Mouse (Mus musculus) lung, embryonic 15.5 days (tissue): ENCODE results near the gene Tmem132c. TPM values are rescaled to one million over a fixed set of nuclear protein-coding genes. Genes with fewer than 3 reads are reported as not detected.

Experiments used
- ATAC-seq: fragments of 200-750 bp; cut with Nextera tagmentation; 2 replicates; pipeline ENCODE4 v1.8.0; 2017; ENCODE audit warnings: moderate number of reproducible peaks, borderline replicate concordance; ENCODE audit not compliant: low FRiP score, low TSS enrichment; ENCODE audit errors: extremely low read depth
- H3K27ac ChIP-seq: fragments of 300-500 bp; sonication (generic); 2 replicates; pipeline ENCODE4 v1.5.1; 2015; ENCODE audit warnings: moderate library complexity, mild to moderate bottlenecking, inconsistent platforms
- H3K27me3 ChIP-seq: fragments of 300-500 bp; sonication (generic); 2 replicates; pipeline ENCODE4 v1.6.1; 2015; ENCODE audit warnings: inconsistent platforms
- H3K36me3 ChIP-seq: fragments of 300-500 bp; sonication (generic); 2 replicates; pipeline ENCODE4 v1.6.1; 2015; ENCODE audit warnings: inconsistent platforms
- H3K4me1 ChIP-seq: fragments of 300-500 bp; sonication (generic); 2 replicates; pipeline ENCODE4 v1.6.1; 2015; ENCODE audit warnings: inconsistent platforms
- H3K4me2 ChIP-seq: fragments of 300-500 bp; sonication (generic); 2 replicates; pipeline ENCODE4 v1.6.1; 2015; ENCODE audit warnings: inconsistent platforms, mild to moderate bottlenecking, moderate library complexity
- H3K4me3 ChIP-seq: fragments of 300-500 bp; sonication (generic); 2 replicates; pipeline ENCODE4 v1.5.1; 2015; ENCODE audit warnings: mild to moderate bottlenecking, inconsistent platforms
- H3K9ac ChIP-seq: fragments of 300-500 bp; sonication (generic); 2 replicates; pipeline ENCODE4 v1.6.1; 2015; ENCODE audit warnings: inconsistent platforms
- H3K9me3 ChIP-seq: fragments of 300-500 bp; sonication (generic); 2 replicates; pipeline ENCODE4 v1.6.1; 2016; ENCODE audit warnings: inconsistent platforms
- whole genome bisulfite sequencing: fragments of 180-500 bp; shearing (Covaris S2); methylation state at CpG from one replicate; pipeline ENCODE4 v1.1.7; 2015; 5-methylcytosine and 5-hydroxymethylcytosine counted together
- polyA plus RNA-seq: library from polyadenylated mRNA; unstranded; fragments of >200 nt; fragmentation: Nextera tagmentation; extraction: Ambion mirVana; gene quantifications from 2 replicates; pipeline ENCODE4 v1.2.1, GENCODE M21; 2015

Tmem132c gene
- polyA plus RNA-seq, 1 experiment from 2014 or later = 18.3 TPM

GRCm38 (mm10) chr5:127511653-127512052 lies 270.0 kb downstream of the Tmem132c start:
- Histone ChIP-seq H3K9me3 (no peaks in the 10 kb centered on the region), H3K4me2 (no peak overlapping the region), H3K27ac (no peak overlapping the region), H3K4me1 (peaks cover 6% of the 10 kb centered on the region; the same call in 1 of the 2 replicates), H3K36me3 (no peaks in the 10 kb centered on the region), H3K4me3 (no peak overlapping the region), H3K27me3 (no peaks in the 10 kb centered on the region), H3K9ac (no peak overlapping the region)
- no peak for ATAC-seq
- WGBS = 76% methylated on average over 6 of the region's 6 CpGs

GRCm38 (mm10) chr5:127515960-127516359 lies 274.4 kb downstream of the Tmem132c start:
- H3K9ac ChIP-seq = no peak overlapping the region
- H3K4me3 ChIP-seq = no peak overlapping the region
- H3K27me3 ChIP-seq = no peaks in the 10 kb centered on the region
- no peak for ATAC-seq
- peaks cover 6% of the 10 kb centered on the region; the same call in 1 of the 2 replicates for H3K4me1 ChIP-seq
- H3K36me3 ChIP-seq = no peaks in the 10 kb centered on the region
- no peak overlapping the region for H3K4me2 ChIP-seq
- 61% methylated on average over 9 of the region's 9 CpGs for WGBS
- no peak overlapping the region for H3K27ac ChIP-seq
- no peaks in the 10 kb centered on the region for H3K9me3 ChIP-seq

GRCm38 (mm10) chr5:127522744-127523476 lies 281.3 kb downstream of the Tmem132c start:
- 64% methylated on average over 9 of the region's 9 CpGs for WGBS
- H3K27me3 ChIP-seq = no peaks in the 10 kb centered on the region

GRCm38 (mm10) chr5:127527344-127527974 lies 285.9 kb downstream of the Tmem132c start:
- peak; percentile 81; the same call in 1 of the 2 replicates for ATAC-seq
- no peaks in the 10 kb centered on the region for H3K36me3 ChIP-seq
- WGBS = 55% methylated on average over 10 of the region's 10 CpGs
- no peaks in the 10 kb centered on the region for H3K4me1 ChIP-seq
- H3K4me2 ChIP-seq = no peak overlapping the region
- no peaks in the 10 kb centered on the region for H3K9me3 ChIP-seq
- no peaks in the 10 kb centered on the region for H3K27me3 ChIP-seq
- no peak overlapping the region for H3K4me3 ChIP-seq
- H3K9ac ChIP-seq = no peak overlapping the region
- no peak overlapping the region for H3K27ac ChIP-seq

More at GRCm38 (mm10) chr5:127522744-127523476, 281.3 kb downstream of the Tmem132c start:
- Histone ChIP-seq H3K4me2 (no peak overlapping the region), H3K9me3 (no peaks in the 10 kb centered on the region), H3K4me1 (no peaks in the 10 kb centered on the region), H3K9ac (no peak overlapping the region), H3K4me3 (no peak overlapping the region), H3K36me3 (no peaks in the 10 kb centered on the region), H3K27ac (no peak overlapping the region)
- 0 out of 2 replicates have a peak, but pooled peaks have one; percentile 20 for ATAC-seq

GRCm38 (mm10) chr5:127537508-127537907 lies 295.9 kb downstream of the Tmem132c start:
- no peak overlapping the region for H3K27ac ChIP-seq
- no peaks in the 10 kb centered on the region for H3K9me3 ChIP-seq
- H3K4me1 ChIP-seq = no peaks in the 10 kb centered on the region
- WGBS = 77% methylated on average over 2 of the region's 2 CpGs
- H3K27me3 ChIP-seq = no peaks in the 10 kb centered on the region
- ATAC-seq = no peak
- H3K4me3 ChIP-seq = no peak overlapping the region
- no peak overlapping the region for H3K9ac ChIP-seq
- no peak overlapping the region for H3K4me2 ChIP-seq
- H3K36me3 ChIP-seq = no peaks in the 10 kb centered on the region

- H3K4me1 ChIP-seq = no peaks in the 10 kb centered on the region
- 69% methylated on average over 5 of the region's 5 CpGs for WGBS
- no peaks in the 10 kb centered on the region for H3K9me3 ChIP-seq
- no peak overlapping the region for H3K27ac ChIP-seq
- H3K4me2 ChIP-seq = no peak overlapping the region
- no peaks in the 10 kb centered on the region for H3K27me3 ChIP-seq
- ATAC-seq = no peak
- no peak overlapping the region for H3K9ac ChIP-seq
- H3K36me3 ChIP-seq = no peaks in the 10 kb centered on the region
- H3K4me3 ChIP-seq = no peak overlapping the region
Measured at GRCm38 (mm10) chr5:127546585-127546991, 305.0 kb downstream of the Tmem132c start.

GRCm38 (mm10) chr5:127548136-127548535 lies 306.5 kb downstream of the Tmem132c start:
- Histone ChIP-seq H3K36me3 (no peaks in the 10 kb centered on the region), H3K27me3 (no peaks in the 10 kb centered on the region), H3K9ac (no peak overlapping the region), H3K4me2 (no peak overlapping the region), H3K9me3 (no peaks in the 10 kb centered on the region), H3K4me1 (no peaks in the 10 kb centered on the region), H3K27ac (no peak overlapping the region), H3K4me3 (no peak overlapping the region)
- ATAC-seq = no peak
- 78% methylated on average over 2 of the region's 2 CpGs for WGBS

GRCm38 (mm10) chr5:127561086-127561485 lies 319.5 kb downstream of the Tmem132c start:
- H3K9me3 ChIP-seq = no peaks in the 10 kb centered on the region
- H3K4me1 ChIP-seq = no peaks in the 10 kb centered on the region
- no peak overlapping the region for H3K9ac ChIP-seq
- ATAC-seq = no peak
- 0 out of 2 replicates have a peak, but pooled peaks cover 2% of the 10 kb centered on the region for H3K36me3 ChIP-seq
- H3K27me3 ChIP-seq = no peaks in the 10 kb centered on the region
- 77% methylated on average over 3 of the region's 3 CpGs for WGBS
- H3K27ac ChIP-seq = no peak overlapping the region
- H3K4me3 ChIP-seq = no peak overlapping the region
- H3K4me2 ChIP-seq = no peak overlapping the region

GRCm38 (mm10) chr5:127567165-127567741 lies 325.6 kb downstream of the Tmem132c start:
- Histone ChIP-seq H3K4me2 (no peak overlapping the region), H3K27me3 (no peaks in the 10 kb centered on the region), H3K9ac (no peak overlapping the region), H3K27ac (no peak overlapping the region), H3K36me3 (0 out of 2 replicates have a peak, but pooled peaks cover 2% of the 10 kb centered on the region), H3K9me3 (no peaks in the 10 kb centered on the region), H3K4me1 (no peaks in the 10 kb centered on the region), H3K4me3 (no peak overlapping the region)
- ATAC-seq = no peak
- 73% methylated on average over 6 of the region's 6 CpGs for whole genome bisulfite sequencing

GRCm38 (mm10) chr5:127577419-127577818 lies 335.8 kb downstream of the Tmem132c start:
- Histone ChIP-seq H3K9me3 (no peaks in the 10 kb centered on the region), H3K36me3 (no peaks in the 10 kb centered on the region), H3K27me3 (no peaks in the 10 kb centered on the region), H3K4me1 (no peaks in the 10 kb centered on the region), H3K27ac (no peak overlapping the region), H3K4me2 (no peak overlapping the region), H3K9ac (no peak overlapping the region), H3K4me3 (no peak overlapping the region)
- WGBS = 42% methylated on average over 8 of the region's 8 CpGs
- no peak for ATAC-seq

- 78% methylated on average over 8 of the region's 8 CpGs for WGBS
- no peak overlapping the region for H3K4me3 ChIP-seq
- no peak overlapping the region for H3K4me2 ChIP-seq
- H3K9me3 ChIP-seq = no peaks in the 10 kb centered on the region
- H3K27ac ChIP-seq = no peak overlapping the region
- no peak overlapping the region for H3K9ac ChIP-seq
- no peaks in the 10 kb centered on the region for H3K36me3 ChIP-seq
- no peak for ATAC-seq
- no peaks in the 10 kb centered on the region for H3K4me1 ChIP-seq
- no peaks in the 10 kb centered on the region for H3K27me3 ChIP-seq
Measured at GRCm38 (mm10) chr5:127583658-127584057, 342.1 kb downstream of the Tmem132c start.

GRCm38 (mm10) chr5:127587854-127588253 lies 346.2 kb downstream of the Tmem132c start:
- H3K9me3 ChIP-seq = no peaks in the 10 kb centered on the region
- H3K27me3 ChIP-seq = no peaks in the 10 kb centered on the region
- H3K9ac ChIP-seq = no peak overlapping the region
- H3K36me3 ChIP-seq = peaks cover 13% of the 10 kb centered on the region
- no peak overlapping the region for H3K4me2 ChIP-seq
- H3K4me1 ChIP-seq = no peaks in the 10 kb centered on the region
- H3K4me3 ChIP-seq = no peak overlapping the region
- H3K27ac ChIP-seq = no peak overlapping the region
- ATAC-seq = no peak
- WGBS = 61% methylated on average over 6 of the region's 6 CpGs
